Mouse (Mus musculus): Measurements from ENCODE around the gene Cryaa. TPM values are rescaled to one million over a fixed set of nuclear protein-coding genes. Genes with fewer than 3 reads are reported as not detected.
A peak's percentile ranks its signal among the peaks of the same experiment; 100 is the strongest.

Gene Cryaa
- not detected for total RNA-seq (2021)

DNA sequence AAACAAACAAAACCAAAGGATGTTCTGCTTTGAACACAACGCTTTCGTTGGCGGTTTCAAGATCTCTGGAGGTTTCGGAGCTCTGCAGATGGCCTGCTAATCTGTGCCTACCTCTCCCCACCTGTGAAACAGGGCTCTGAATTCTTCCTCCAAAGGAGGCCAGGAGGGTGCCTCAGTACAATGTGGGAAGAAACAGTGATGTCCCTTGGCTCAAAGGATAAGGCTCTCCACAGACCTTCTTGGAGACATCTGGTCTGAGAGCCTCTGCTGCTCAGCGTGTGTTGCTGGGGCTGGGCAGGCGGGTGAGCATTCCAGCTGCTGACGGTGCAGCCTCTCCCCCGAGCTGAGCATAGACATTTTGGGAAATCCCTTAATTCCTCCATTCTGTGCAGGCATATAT is at the start of gene Cryaa:
Gene Cryaa, plus strand, starts transcription at position 301 of the 400 bp plus-strand sequence.
- DNase-seq (ENCODE audit: low spot score) = no peak

GRCm38 (mm10) chr17:31627961-31628360 is 49.6 kb upstream of the Cryaa start:
- intact Hi-C loops (cut with DNase I) = no loop called here

More for the DNA sequence above, at the start of gene Cryaa:
- intact Hi-C loops (cut with DNase I) = no loop called here

GRCm38 (mm10) chr17:31631081-31631800 is 46.4 kb upstream of the Cryaa start:
- DNase-seq (ENCODE audit: low spot score) = no peak
- intact Hi-C loops (cut with DNase I) = no loop called here

More at GRCm38 (mm10) chr17:31627961-31628360, 49.6 kb upstream of the Cryaa start:
- no peak for DNase-seq (ENCODE audit: low spot score)

DNA sequence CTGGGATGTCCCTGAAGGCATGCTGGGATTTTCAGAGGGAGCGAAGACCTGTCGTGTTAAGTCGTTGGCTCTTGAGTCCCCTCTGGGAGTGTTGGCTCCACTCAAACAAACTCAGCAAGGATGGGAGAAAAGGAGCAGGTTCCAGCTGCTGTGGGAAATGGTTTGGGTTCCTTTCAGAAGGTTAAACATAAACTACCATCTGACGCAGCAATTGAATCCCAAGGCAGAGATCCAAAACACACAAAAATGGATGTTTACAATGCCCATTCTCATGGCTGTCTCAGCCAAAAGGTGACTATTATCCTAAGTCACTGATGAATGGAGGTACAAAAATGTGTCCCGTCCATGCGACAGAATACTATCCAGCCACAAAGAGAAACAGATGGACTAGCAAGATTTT is 44.6 kb upstream of the Cryaa start:
- intact Hi-C loops (cut with DNase I) = no loop called here
- DNase-seq (ENCODE audit: low spot score) = no peak

- intact Hi-C loops (cut with DNase I) = no loop called here
- no peak for DNase-seq (ENCODE audit: low spot score)
These were observed 42.7 kb upstream of the Cryaa start for GRCm38 (mm10) chr17:31634896-31635295.

DNA sequence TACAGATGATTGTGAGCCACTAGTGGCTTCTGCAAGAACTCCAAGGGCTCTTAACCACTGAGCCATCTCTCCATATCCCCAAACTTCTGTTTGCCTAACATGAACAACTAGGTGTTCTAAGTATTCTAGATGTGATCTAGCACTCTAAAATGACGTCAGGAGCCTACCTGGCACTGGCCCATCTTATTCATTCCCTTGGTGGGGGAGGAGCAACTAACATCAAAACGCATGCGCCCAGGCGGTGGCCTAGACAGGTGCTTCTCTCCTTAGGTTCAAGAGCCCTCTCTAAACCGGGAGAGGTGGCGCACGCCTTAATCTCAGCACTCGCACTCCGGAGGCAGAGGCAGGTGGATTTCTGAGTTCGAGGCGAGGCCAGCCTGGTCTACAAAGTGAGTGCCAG is 41.8 kb upstream of the Cryaa start:
- intact Hi-C loops (cut with DNase I) = no loop called here
- no peak for DNase-seq (ENCODE audit: low spot score)

- no peak for DNase-seq (ENCODE audit: low spot score)
- intact Hi-C loops (cut with DNase I) = no loop called here
These were observed 41.2 kb upstream of the Cryaa start for GRCm38 (mm10) chr17:31636277-31636941.

- peak; percentile 76 for DNase-seq (ENCODE audit: low spot score)
These were observed 40.4 kb upstream of the Cryaa start, which contains the start of gene Cbs for GRCm38 (mm10) chr17:31636942-31637811. Cbs (minus strand) TSS chr17:31637238.

DNA sequence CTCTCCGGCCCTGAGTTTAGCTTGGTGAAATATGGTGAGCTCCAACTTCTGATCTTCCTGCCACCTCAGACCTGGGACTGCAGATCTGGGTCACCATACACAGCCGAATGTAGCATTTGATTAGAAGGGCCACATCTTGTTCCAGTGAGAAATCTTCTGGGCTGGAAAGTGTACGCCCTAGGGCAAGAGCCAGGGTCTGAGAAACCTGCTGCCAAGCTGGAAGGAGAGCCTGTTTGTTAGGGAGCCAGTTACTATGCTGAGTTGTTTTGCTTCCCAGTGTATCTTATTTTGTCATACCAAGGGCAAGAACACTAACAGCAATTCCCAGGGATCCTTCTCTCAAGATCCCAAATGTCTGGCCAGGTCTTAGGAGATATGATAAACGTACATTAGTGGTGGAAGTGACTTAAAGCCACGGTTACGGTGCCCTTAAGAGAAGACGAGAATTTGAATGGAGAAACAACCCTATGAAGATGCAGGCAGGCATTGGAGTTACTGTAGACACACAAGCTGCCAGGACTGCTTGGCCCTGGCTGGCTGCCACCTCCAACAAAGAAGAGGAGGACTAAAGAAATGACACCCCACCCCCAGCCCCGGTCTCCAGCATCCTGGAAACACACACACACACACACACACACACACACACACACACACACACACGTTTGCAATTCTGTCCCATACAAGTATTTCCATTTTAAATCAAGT is 39.6 kb upstream of the Cryaa start:
- peak; percentile 34 for DNase-seq (ENCODE audit: low spot score)

More at GRCm38 (mm10) chr17:31636942-31637811, 40.4 kb upstream of the Cryaa start, which contains the start of gene Cbs:
- intact Hi-C loops (cut with DNase I) = no loop called here

GRCm38 (mm10) chr17:31639651-31640050 is 38.0 kb upstream of the Cryaa start:
- DNase-seq (ENCODE audit: low spot score) = no peak
- intact Hi-C loops (cut with DNase I) = no loop called here

More for the DNA sequence above, 39.6 kb upstream of the Cryaa start:
- intact Hi-C loops (cut with DNase I) = no loop called here

- DNase-seq (ENCODE audit: low spot score) = no peak
- intact Hi-C loops (cut with DNase I) = no loop called here
These were observed 35.3 kb upstream of the Cryaa start for GRCm38 (mm10) chr17:31642331-31642730.

GRCm38 (mm10) chr17:31642913-31643312 is 34.7 kb upstream of the Cryaa start:
- no peak for DNase-seq (ENCODE audit: low spot score)
- intact Hi-C loops (cut with DNase I) = no loop called here

DNA sequence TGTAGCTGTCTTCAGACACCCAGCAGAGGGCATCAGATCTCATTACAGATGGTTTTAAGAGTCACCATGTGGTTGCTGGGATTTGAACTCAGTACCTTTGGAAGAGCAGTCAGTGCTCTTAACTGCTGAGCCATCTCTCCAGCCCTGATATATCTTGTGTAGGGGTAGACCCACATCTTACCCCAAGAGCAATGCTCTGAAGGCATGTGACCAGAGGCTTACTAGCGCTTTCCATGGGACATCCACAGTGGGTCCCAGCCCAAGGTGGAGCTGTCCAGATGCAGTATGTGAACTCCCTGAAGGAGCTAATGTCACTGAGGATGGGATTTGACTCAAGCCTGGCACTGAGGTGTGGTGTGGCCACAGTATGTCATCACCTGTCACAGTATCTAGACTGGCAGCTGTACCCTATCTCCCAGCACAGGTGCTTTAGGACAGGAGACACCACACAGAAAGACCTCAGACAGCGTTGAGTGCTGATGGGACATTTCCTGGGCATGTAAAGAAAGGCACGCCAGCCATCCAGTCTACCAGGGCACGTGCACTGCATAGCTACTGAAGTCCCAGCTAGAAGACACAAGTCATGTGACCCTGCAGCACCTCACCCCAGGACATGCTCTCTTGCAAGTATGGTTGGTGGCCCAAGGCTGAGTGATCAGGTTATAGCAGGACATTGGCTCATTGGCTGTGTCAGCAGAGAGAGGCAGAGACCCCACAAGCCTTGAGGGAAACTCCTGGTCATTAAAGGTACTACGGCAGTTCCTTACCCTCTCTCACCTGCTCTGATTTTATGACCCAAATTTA is 31.2 kb upstream of the Cryaa start:
- intact Hi-C loops (cut with DNase I) = no loop called here
- DNase-seq (ENCODE audit: low spot score) = no peak

- intact Hi-C loops (cut with DNase I) = no loop called here
- no peak for DNase-seq (ENCODE audit: low spot score)
These were observed 25.5 kb upstream of the Cryaa start for GRCm38 (mm10) chr17:31652152-31652551.

GRCm38 (mm10) chr17:31653277-31653676 is 24.3 kb upstream of the Cryaa start:
- intact Hi-C loops (cut with DNase I) = no loop called here
- no peak for DNase-seq (ENCODE audit: low spot score)

DNA sequence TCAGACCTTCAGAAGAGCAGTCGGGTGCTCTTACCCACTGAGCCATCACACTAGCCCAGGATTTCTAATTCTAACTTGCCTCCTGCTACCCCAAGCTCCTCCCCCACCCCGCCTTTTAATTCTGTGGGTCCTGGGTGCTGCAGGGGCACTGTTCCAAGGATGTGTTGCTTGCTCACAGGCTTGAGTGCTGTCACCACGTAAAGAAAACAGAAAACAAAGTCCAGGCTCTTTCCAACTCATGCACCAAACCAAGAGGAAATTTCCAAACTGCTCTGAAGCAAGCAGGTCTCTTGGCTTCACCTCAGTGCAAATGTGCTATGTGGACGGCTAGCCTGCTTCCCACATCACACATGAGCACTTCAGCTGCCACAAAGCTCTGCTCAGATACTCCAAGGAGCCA is 22.2 kb upstream of the Cryaa start:
- DNase-seq (ENCODE audit: low spot score) = no peak
- intact Hi-C loops (cut with DNase I) = loop anchor here (5.0 kb wide), 1 partner anchor 143 kb away; no protein-coding TSS in a partner anchor

- intact Hi-C loops (cut with DNase I) = loop anchor here (5.0 kb wide), 1 partner anchor 144 kb away; no protein-coding TSS in a partner anchor
- DNase-seq (ENCODE audit: low spot score) = no peak
These were observed 20.9 kb upstream of the Cryaa start for GRCm38 (mm10) chr17:31656682-31657081.

DNA sequence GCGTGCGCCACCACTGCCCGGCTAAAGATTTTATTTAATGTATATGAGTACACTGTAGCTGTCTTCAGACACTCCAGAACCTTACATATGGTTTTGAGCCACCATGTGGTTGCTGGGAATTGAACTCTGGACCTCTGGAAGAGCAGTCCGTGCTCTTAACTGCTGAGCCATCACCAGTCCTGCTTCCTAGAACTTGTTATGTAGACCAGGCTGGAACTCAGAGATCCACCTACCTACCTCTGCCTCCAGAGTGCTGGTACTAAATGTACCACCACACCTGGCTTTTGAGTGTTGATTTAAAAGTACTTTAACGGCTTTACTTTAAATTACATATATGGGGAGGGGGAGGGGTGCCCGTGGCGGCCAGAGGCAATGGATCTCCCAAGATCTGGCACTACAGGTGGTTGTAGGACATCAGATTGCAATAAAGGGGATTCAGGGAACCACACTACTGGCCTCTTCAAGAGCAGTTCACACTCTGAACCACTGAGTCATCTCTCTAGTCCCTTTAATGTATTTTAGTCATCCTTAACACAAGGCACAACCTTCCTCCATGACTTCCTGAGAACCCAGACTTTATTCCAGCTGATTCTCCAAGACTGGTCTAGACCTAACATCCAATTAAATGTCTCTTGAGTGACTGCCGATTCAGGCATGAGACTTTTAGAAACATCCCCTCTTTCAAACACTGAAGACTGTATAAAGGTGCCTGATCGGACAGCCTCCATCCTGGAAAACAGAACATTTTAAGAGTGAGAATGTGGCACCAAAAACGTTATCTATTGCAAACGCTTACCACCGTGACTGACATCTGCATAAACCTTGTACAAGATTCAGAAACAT is 20.2 kb upstream of the Cryaa start:
- intact Hi-C loops (cut with DNase I) = loop anchor here (5.0 kb wide), 1 partner anchor 145 kb away; no protein-coding TSS in a partner anchor
- DNase-seq (ENCODE audit: low spot score) = no peak
